Mouse (Mus musculus): Measurements from ENCODE around the gene Chchd5. TPM values are rescaled to one million over a fixed set of nuclear protein-coding genes. Genes with fewer than 3 reads are reported as not detected.

Gene Chchd5
- total RNA-seq, 2 experiments from 2014 or later, result 10.9 to 11.9 TPM

Other genes starting within 250 kb of the Chchd5 start
- gene Zc3h8, start 185.6 kb upstream of the Chchd5 start, total RNA-seq (2021), result 1 to 10 TPM; 3.2 to 4.3 TPM
- gene Zc3h6, start 162.3 kb upstream of the Chchd5 start, total RNA-seq (2021), result 1 to 10 TPM; 3.6 to 4.8 TPM
- gene Gm10762, start 162.0 kb upstream of the Chchd5 start, total RNA-seq (2021), result 10 to 100 TPM; 10.1 to 10.6 TPM
- gene Vinac1, start 81.5 kb upstream of the Chchd5 start, total RNA-seq (2021), result not detected
- 10 to 100 TPM; 14.0 to 17.3 TPM for gene Ttl, start 63.8 kb upstream of the Chchd5 start, total RNA-seq (2021)
- 10 to 100 TPM in 1 of 2 experiments, 1 to 10 TPM in 1; 9.9 to 10.3 TPM for gene Polr1b, start 28.7 kb upstream of the Chchd5 start, total RNA-seq (2021)
- gene Slc20a1, start 69.1 kb downstream of the Chchd5 start, total RNA-seq (2021), result 10 to 100 TPM; 14.0 to 16.8 TPM
- 1 to 10 TPM; 3.4 to 6.0 TPM for gene Ckap2l, start 167.5 kb downstream of the Chchd5 start, total RNA-seq (2021)
- gene Il1a, start 180.3 kb downstream of the Chchd5 start, total RNA-seq (2021), result under 1 TPM in 1 of 2 experiments, not detected in 1; 0.10 TPM
- gene Il1b, start 241.4 kb downstream of the Chchd5 start, total RNA-seq (2021), result under 1 TPM in 1 of 2 experiments, not detected in 1; 0.32 TPM

All from heart, postnatal 14 days (tissue).